12 mouse cellular contexts compared by ENCODE assay signal in the genomic region with DNA sequence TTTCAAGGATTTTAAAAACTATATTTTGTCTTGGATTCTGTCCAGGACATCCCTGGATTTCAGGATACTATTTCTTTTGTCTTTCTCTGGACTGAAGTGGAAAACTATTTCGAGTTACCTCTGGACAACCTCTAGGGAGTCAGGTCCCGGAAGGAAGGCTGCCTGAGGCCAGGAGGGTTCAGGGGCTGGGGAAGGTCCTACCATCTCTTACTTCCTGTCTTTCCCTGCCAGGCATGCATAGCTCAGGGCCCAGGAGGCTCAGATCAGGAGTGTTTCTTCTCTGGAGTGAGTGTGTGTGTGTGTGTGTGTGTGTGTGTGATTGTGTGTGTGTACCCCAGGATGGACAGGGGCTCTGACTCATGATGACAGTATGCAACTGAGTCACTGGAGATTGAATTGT. TPM values are rescaled to one million over a fixed set of nuclear protein-coding genes. Genes with fewer than 3 reads are reported as not detected.
DNase-seq lines count a peak whose midpoint lies in the region; ATAC-seq and TF ChIP-seq lines count a peak whose summit lies in the region.
"Had no signal": no experiment of that assay in that cellular context is flagged by ENCODE, and none has a peak within 500 bp of the region (broad histone marks: within the 10 kb centered on the region; RNA-seq: fewer than 3 reads in every experiment).

No protein-coding gene starts in this region.

- TF ChIP-seq CTCF in kidney, postnatal 0 days (IDR thresholded peaks at IDR 0.05; ENCODE audit: low read depth) = no peak

- no peaks in the 10 kb centered on the region for H3K9me3 ChIP-seq in heart, embryonic 13.5 days
- no peaks in the 10 kb centered on the region for H3K9me3 ChIP-seq in kidney, postnatal 0 days (replicated peaks; ENCODE audit: low read length)
- no peaks in the 10 kb centered on the region for H3K9me3 ChIP-seq in intestine, embryonic 16.5 days (ENCODE audit: control insufficient read depth, low read length)
- no peaks in the 10 kb centered on the region for H3K9me3 ChIP-seq in neural tube, embryonic 15.5 days (replicated peaks)
- H3K9me3 ChIP-seq: limb, embryonic 12.5 days had no signal

- no peak overlapping the region for H3K9ac ChIP-seq in heart, embryonic 13.5 days
- H3K9ac ChIP-seq in kidney, postnatal 0 days (ENCODE audit: low read depth, low read length) = no peak overlapping the region
- H3K9ac ChIP-seq in intestine, embryonic 16.5 days (ENCODE audit: low read depth, low read length) = no peak overlapping the region
- H3K9ac ChIP-seq in neural tube, embryonic 15.5 days (replicated peaks) = no peak overlapping the region
- H3K9ac ChIP-seq: limb, embryonic 12.5 days had no signal

- peak overlapping the region; percentile 63 for H3K27ac ChIP-seq in heart, embryonic 13.5 days (replicated peaks)
- H3K27ac ChIP-seq in kidney, postnatal 0 days = peak overlapping the region; percentile 64; the same call in 1 of the 2 replicates
- no peak overlapping the region for H3K27ac ChIP-seq in intestine, embryonic 16.5 days (ENCODE audit: low read length)
- H3K27ac ChIP-seq in neural tube, embryonic 15.5 days (replicated peaks) = no peak overlapping the region
- H3K27ac ChIP-seq: limb, embryonic 12.5 days had no signal

- no peaks in the 10 kb centered on the region for H3K27me3 ChIP-seq in heart, embryonic 13.5 days (replicated peaks)
- H3K27me3 ChIP-seq in kidney, postnatal 0 days (ENCODE audit: insufficient read depth, low read length) = no peaks in the 10 kb centered on the region
- no peaks in the 10 kb centered on the region for H3K27me3 ChIP-seq in intestine, embryonic 16.5 days (replicated peaks; ENCODE audit: control insufficient read depth, insufficient read depth, low read length)
- H3K27me3 ChIP-seq in neural tube, embryonic 15.5 days (replicated peaks) = no peaks in the 10 kb centered on the region
- H3K27me3 ChIP-seq: limb, embryonic 12.5 days had no signal

- WGBS in heart, embryonic 13.5 days = 57% methylated on average over 2 of the region's 2 CpGs
- WGBS in kidney, postnatal 0 days = 74% methylated on average over 2 of the region's 2 CpGs
- 78% methylated on average over 2 of the region's 2 CpGs for WGBS in intestine, embryonic 16.5 days
- WGBS in neural tube, embryonic 15.5 days = 78% methylated on average over 2 of the region's 2 CpGs

- intact Hi-C loops in heart, postnatal 36 days (cut with DNase I) = no loop called here

- no peak overlapping the region for H3K4me2 ChIP-seq in heart, embryonic 13.5 days
- H3K4me2 ChIP-seq in kidney, postnatal 0 days (ENCODE audit: low read length) = no peak overlapping the region
- no peak overlapping the region for H3K4me2 ChIP-seq in intestine, embryonic 16.5 days (ENCODE audit: low read depth, low read length)
- no peak overlapping the region for H3K4me2 ChIP-seq in neural tube, embryonic 15.5 days
- H3K4me2 ChIP-seq: limb, embryonic 12.5 days had no signal

- no peak for ATAC-seq in heart, embryonic 13.5 days (ENCODE audit: extremely low read depth, insufficient number of reproducible peaks, low FRiP score, low TSS enrichment)
- no peak for ATAC-seq in kidney, postnatal 0 days (replicated peaks; ENCODE audit: low FRiP score, low read depth)
- no peak for ATAC-seq in intestine, embryonic 16.5 days
- no peak for ATAC-seq in neural tube, embryonic 15.5 days (ENCODE audit: low FRiP score)
- ATAC-seq: forebrain, embryonic 16.5 days had no signal

- no peak overlapping the region for H3K4me3 ChIP-seq in heart, embryonic 13.5 days
- H3K4me3 ChIP-seq in kidney, postnatal 0 days (replicated peaks; ENCODE audit: low read depth, low read length) = no peak overlapping the region
- H3K4me3 ChIP-seq in intestine, embryonic 16.5 days (ENCODE audit: low read length) = no peak overlapping the region
- H3K4me3 ChIP-seq in neural tube, embryonic 15.5 days (replicated peaks) = no peak overlapping the region
- H3K4me3 ChIP-seq: limb, embryonic 12.5 days had no signal

- H3K36me3 ChIP-seq in heart, embryonic 13.5 days = peaks cover 15% of the 10 kb centered on the region
- no peaks in the 10 kb centered on the region for H3K36me3 ChIP-seq in kidney, postnatal 0 days (ENCODE audit: insufficient read depth, low read length)
- no peaks in the 10 kb centered on the region for H3K36me3 ChIP-seq in intestine, embryonic 16.5 days (ENCODE audit: control insufficient read depth, insufficient read depth, low read length)
- H3K36me3 ChIP-seq in neural tube, embryonic 15.5 days = no peaks in the 10 kb centered on the region
- H3K36me3 ChIP-seq: limb, embryonic 12.5 days had no signal

- peaks cover 19% of the 10 kb centered on the region for H3K4me1 ChIP-seq in heart, embryonic 13.5 days
- no peaks in the 10 kb centered on the region for H3K4me1 ChIP-seq in kidney, postnatal 0 days (replicated peaks; ENCODE audit: insufficient read depth, low read length)
- peaks cover 3% of the 10 kb centered on the region; the same call in 1 of the 2 replicates for H3K4me1 ChIP-seq in intestine, embryonic 16.5 days (ENCODE audit: control insufficient read depth, insufficient read depth, low read length)
- no peaks in the 10 kb centered on the region for H3K4me1 ChIP-seq in neural tube, embryonic 15.5 days
- H3K4me1 ChIP-seq: limb, embryonic 12.5 days had no signal

- peak; percentile 96 for DNase-seq in heart, adult 11 months
- no peak for DNase-seq in heart, postnatal 36 days
- DNase-seq in NIH3T3 (ENCODE audit: low read depth) = peak; percentile 69
- DNase-seq in kidney, postnatal 0 days (ENCODE audit: low spot score) = peak; percentile 50
- DNase-seq in right cerebral cortex, postnatal 4 days = no peak

RNA-seq across cellular contexts. Expression of gene Dysf, which starts 40.5 kb away (rescaled TPM):
- total RNA-seq in heart, postnatal 36 days (2021) = 100 to 1,000 TPM; 108 to 112 TPM
- polyA plus RNA-seq in heart, embryonic 13.5 days (2015; fragmentation: Nextera tagmentation; extraction: Ambion mirVana) = 11.2 and 13.1 TPM in 2 replicates
- polyA plus RNA-seq in kidney, postnatal 0 days (2015; fragmentation: Nextera tagmentation; extraction: Ambion mirVana) = 12.0 and 13.8 TPM in 2 replicates
- polyA plus RNA-seq in intestine, embryonic 16.5 days (2015; fragmentation: Nextera tagmentation; extraction: Ambion mirVana) = 5.7 and 6.1 TPM in 2 replicates
- 2.3 and 4.2 TPM in 2 replicates for polyA plus RNA-seq in neural tube, embryonic 15.5 days (2015; fragmentation: Nextera tagmentation; extraction: Ambion mirVana)
- total RNA-seq: hematopoietic stem cell, adult 5-6 weeks; megakaryocyte progenitor cell, adult 5-6 weeks had no signal

Comparison
In these comparisons a context has a peak if more than half of its experiments do, and no peak if none do; other contexts are left out.
1. DNase-seq: peak in heart, adult 11 months (single experiment), NIH3T3 (single experiment) and kidney, postnatal 0 days (single experiment); none in heart, postnatal 36 days (0 of 2) and right cerebral cortex, postnatal 4 days (single experiment).
2. H3K27ac ChIP-seq: peak in heart, embryonic 13.5 days (single experiment) and kidney, postnatal 0 days (single experiment); none in intestine, embryonic 16.5 days (single experiment) and neural tube, embryonic 15.5 days (single experiment).